Mouse (Mus musculus) right cerebral cortex, postnatal 10 days (tissue): Measurements from ENCODE around the gene Tpsb2.

Experiments used
- DNase-seq, 2 experiments: peaks; one replicate each; pipeline ENCODE4 v3.0.0; 2021; ENCODE audit warnings: low spot score in 2 of 2

Tpsb2 gene

GRCm38 (mm10) chr17:25366005-25366404 is at the start of gene Tpsb2:
Tpsb2 (plus strand) TSS chr17:25366305.
- DNase-seq = no peak

- no peak for DNase-seq
Observed at GRCm38 (mm10) chr17:25318354-25318753, 47.8 kb upstream of the Tpsb2 start, which contains the start of gene Prss29. Prss29 (plus strand) TSS chr17:25318654.

GRCm38 (mm10) chr17:25320819-25321218 is 45.3 kb upstream of the Tpsb2 start:
- no peak for DNase-seq

GRCm38 (mm10) chr17:25322930-25323329 is 43.2 kb upstream of the Tpsb2 start:
- DNase-seq = no peak

GRCm38 (mm10) chr17:25332321-25332720 is 33.8 kb upstream of the Tpsb2 start:
- no peak for DNase-seq

GRCm38 (mm10) chr17:25333943-25334342 is 32.2 kb upstream of the Tpsb2 start:
- DNase-seq = peak; percentile 62 to 76

GRCm38 (mm10) chr17:25338218-25338617 is 27.9 kb upstream of the Tpsb2 start:
- DNase-seq = no peak

GRCm38 (mm10) chr17:25340003-25340402 is 26.1 kb upstream of the Tpsb2 start:
- no peak for DNase-seq

GRCm38 (mm10) chr17:25341490-25341889 is 24.6 kb upstream of the Tpsb2 start:
- no peak for DNase-seq

GRCm38 (mm10) chr17:25345462-25345861 is 20.6 kb upstream of the Tpsb2 start, which contains the start of gene Tpsab1:
Tpsab1 (minus strand) TSS chr17:25345562.
- DNase-seq = no peak

- DNase-seq = no peak
Observed at GRCm38 (mm10) chr17:25361291-25361690, 4.8 kb upstream of the Tpsb2 start.

GRCm38 (mm10) chr17:25363726-25364125 is 2.4 kb upstream of the Tpsb2 start:
- DNase-seq = peak in 1 of 2 experiments; percentile 31

- no peak for DNase-seq
Observed at GRCm38 (mm10) chr17:25368973-25369372, 2.9 kb downstream of the Tpsb2 start, which contains the start of gene Tpsg1. Tpsg1 (plus strand) TSS chr17:25369273.

GRCm38 (mm10) chr17:25372491-25372890 is 6.4 kb downstream of the Tpsb2 start:
- no peak for DNase-seq

- peak in 1 of 2 experiments; percentile 55 for DNase-seq
Observed at GRCm38 (mm10) chr17:25374011-25374410, 7.9 kb downstream of the Tpsb2 start.

GRCm38 (mm10) chr17:25394526-25394925 is 28.4 kb downstream of the Tpsb2 start:
- DNase-seq = no peak

- peak; percentile 79 to 87 for DNase-seq
Observed at GRCm38 (mm10) chr17:25397804-25398519, 31.9 kb downstream of the Tpsb2 start.

GRCm38 (mm10) chr17:25398520-25398838 is 32.4 kb downstream of the Tpsb2 start:
- DNase-seq = no peak

- DNase-seq = no peak
Observed at GRCm38 (mm10) chr17:25400443-25400842, 34.3 kb downstream of the Tpsb2 start.

- no peak for DNase-seq
Observed at GRCm38 (mm10) chr17:25401491-25401890, 35.4 kb downstream of the Tpsb2 start.

- no peak for DNase-seq
Observed at GRCm38 (mm10) chr17:25402224-25402623, 36.1 kb downstream of the Tpsb2 start.

- DNase-seq = no peak
Observed at GRCm38 (mm10) chr17:25404190-25404589, 38.1 kb downstream of the Tpsb2 start.

- DNase-seq = no peak
Observed at GRCm38 (mm10) chr17:25405224-25405895, 39.3 kb downstream of the Tpsb2 start.
